Mouse (Mus musculus) hindbrain, embryonic 13.5 days (tissue): ENCODE results near the gene Hoxb6. TPM values are rescaled to one million over a fixed set of nuclear protein-coding genes. Genes with fewer than 3 reads are reported as not detected.

Source experiments
- ATAC-seq: fragments of 200-750 bp; cut with Nextera tagmentation; 2 replicates; pipeline ENCODE4 v1.8.0; 2017; ENCODE audit warnings: moderate TSS enrichment; ENCODE audit not compliant: low FRiP score
- H3K27ac ChIP-seq: fragments of 300-500 bp; sonication (generic); 2 replicates; pipeline ENCODE4 v1.5.1; 2015; ENCODE audit warnings: inconsistent platforms, mild to moderate bottlenecking, moderate library complexity
- H3K27me3 ChIP-seq: fragments of 300-500 bp; sonication (generic); 2 replicates; pipeline ENCODE4 v1.6.1; 2015; ENCODE audit warnings: mild to moderate bottlenecking, inconsistent platforms
- H3K36me3 ChIP-seq: fragments of 300-500 bp; sonication (generic); 2 replicates; pipeline ENCODE4 v1.6.1; 2015; ENCODE audit warnings: mild to moderate bottlenecking, inconsistent platforms
- H3K4me1 ChIP-seq: fragments of 300-500 bp; sonication (generic); replicated peaks from 2 replicates; pipeline ENCODE4 v1.6.1; 2015; ENCODE audit warnings: inconsistent platforms
- H3K4me2 ChIP-seq: fragments of 300-500 bp; sonication (generic); 2 replicates; pipeline ENCODE4 v1.6.1; 2015; ENCODE audit warnings: inconsistent platforms, mild to moderate bottlenecking, moderate library complexity
- H3K4me3 ChIP-seq: fragments of 300-500 bp; sonication (generic); 2 replicates; pipeline ENCODE4 v1.5.1; 2015; ENCODE audit warnings: mild to moderate bottlenecking, inconsistent platforms
- H3K9ac ChIP-seq: fragments of 300-500 bp; sonication (generic); 2 replicates; pipeline ENCODE4 v1.6.1; 2015; ENCODE audit warnings: mild to moderate bottlenecking, inconsistent platforms
- H3K9me3 ChIP-seq: fragments of 300-500 bp; sonication (generic); 2 replicates; pipeline ENCODE4 v1.6.1; 2016; ENCODE audit warnings: inconsistent platforms
- WGBS: fragments of 180-500 bp; shearing (Covaris S2); methylation state at CpG from one replicate; pipeline ENCODE4 v1.1.7; 2015; 5-methylcytosine and 5-hydroxymethylcytosine counted together
- polyA plus RNA-seq: library from polyadenylated mRNA; unstranded; fragments of >200 nt; fragmentation: Nextera tagmentation; extraction: Ambion mirVana; gene quantifications from 2 replicates; pipeline ENCODE4 v1.2.1, GENCODE M21; 2015

The Hoxb6 gene
- polyA plus RNA-seq, 1 experiment from 2014 or later, result 132 TPM

DNA sequence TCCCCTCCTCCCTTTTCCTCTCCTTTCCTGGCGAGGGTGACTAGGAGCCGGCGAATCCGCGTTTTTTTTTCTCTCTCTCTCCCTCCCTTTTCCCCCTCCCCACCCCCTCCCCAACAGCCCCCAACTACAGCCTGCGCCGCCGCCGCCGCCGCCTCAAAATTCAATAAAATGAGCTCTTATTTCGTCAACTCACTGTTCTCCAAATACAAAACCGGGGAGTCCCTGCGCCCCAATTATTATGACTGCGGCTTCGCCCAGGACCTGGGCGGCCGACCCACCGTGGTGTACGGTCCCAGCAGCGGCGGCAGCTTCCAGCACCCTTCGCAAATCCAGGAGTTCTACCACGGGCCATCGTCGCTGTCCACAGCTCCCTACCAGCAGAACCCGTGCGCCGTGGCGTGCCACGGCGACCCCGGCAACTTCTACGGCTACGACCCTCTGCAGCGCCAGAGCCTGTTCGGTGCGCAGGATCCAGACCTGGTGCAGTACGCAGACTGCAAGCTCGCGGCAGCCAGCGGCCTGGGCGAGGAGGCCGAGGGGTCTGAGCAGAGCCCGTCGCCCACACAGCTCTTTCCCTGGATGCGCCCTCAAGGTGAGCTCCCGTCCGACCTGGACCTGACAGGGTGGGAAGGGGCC is 9.4 kb upstream of the Hoxb6 start:
- H3K9ac ChIP-seq, result peak overlapping the region; percentile 84

DNA sequence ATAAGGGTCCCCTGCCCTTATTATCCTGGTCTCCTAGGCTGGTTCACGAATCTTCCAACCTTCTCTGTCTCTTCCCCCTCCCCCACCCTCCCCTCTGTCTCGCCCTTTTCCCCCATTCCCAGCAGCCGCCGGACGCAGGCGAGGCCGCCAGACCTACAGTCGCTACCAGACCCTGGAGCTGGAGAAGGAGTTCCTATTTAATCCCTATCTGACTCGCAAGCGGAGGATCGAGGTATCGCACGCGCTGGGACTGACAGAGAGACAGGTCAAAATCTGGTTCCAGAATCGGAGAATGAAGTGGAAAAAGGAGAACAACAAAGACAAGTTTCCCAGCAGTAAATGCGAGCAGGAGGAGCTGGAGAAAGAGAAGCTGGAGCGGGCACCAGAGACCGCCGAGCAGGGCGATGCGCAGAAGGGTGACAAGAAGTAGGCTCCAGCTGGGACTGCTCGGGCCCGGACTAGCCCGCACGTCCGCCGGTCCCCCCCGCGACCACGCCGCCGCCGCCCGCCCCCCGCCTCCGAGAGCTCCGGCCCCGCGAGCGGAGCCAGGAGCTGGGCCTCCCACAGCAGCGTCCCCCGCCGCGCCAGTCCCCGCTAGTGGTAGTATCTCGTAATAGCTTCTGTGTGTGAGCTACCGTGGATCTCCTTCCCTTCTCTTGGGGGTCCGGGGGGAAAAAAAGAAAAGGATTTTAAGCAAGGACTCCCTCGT is 8.1 kb upstream of the Hoxb6 start:
- Histone ChIP-seq H3K27me3 (peaks cover 95% of the 10 kb centered on the region), H3K4me3 (peak overlapping the region; percentile 48), H3K9ac (peak overlapping the region; percentile 84), H3K4me2 (peak overlapping the region; percentile 54), H3K9me3 (no peaks in the 10 kb centered on the region), H3K27ac (peak overlapping the region; percentile 95), H3K4me1 (peaks cover 3% of the 10 kb centered on the region), H3K36me3 (no peaks in the 10 kb centered on the region)
- WGBS, result under 1% methylated on average over 49 of the region's 49 CpGs
- no peak for ATAC-seq

More for the DNA sequence above, 9.4 kb upstream of the Hoxb6 start:
- Histone ChIP-seq H3K36me3 (no peaks in the 10 kb centered on the region), H3K27ac (peak overlapping the region; percentile 95), H3K27me3 (peaks cover 93% of the 10 kb centered on the region), H3K9me3 (no peaks in the 10 kb centered on the region), H3K4me1 (peaks cover 3% of the 10 kb centered on the region), H3K4me2 (peak overlapping the region; percentile 54), H3K4me3 (peak overlapping the region; percentile 48)
- WGBS, result under 1% methylated on average over 49 of the region's 49 CpGs
- no peak for ATAC-seq

DNA sequence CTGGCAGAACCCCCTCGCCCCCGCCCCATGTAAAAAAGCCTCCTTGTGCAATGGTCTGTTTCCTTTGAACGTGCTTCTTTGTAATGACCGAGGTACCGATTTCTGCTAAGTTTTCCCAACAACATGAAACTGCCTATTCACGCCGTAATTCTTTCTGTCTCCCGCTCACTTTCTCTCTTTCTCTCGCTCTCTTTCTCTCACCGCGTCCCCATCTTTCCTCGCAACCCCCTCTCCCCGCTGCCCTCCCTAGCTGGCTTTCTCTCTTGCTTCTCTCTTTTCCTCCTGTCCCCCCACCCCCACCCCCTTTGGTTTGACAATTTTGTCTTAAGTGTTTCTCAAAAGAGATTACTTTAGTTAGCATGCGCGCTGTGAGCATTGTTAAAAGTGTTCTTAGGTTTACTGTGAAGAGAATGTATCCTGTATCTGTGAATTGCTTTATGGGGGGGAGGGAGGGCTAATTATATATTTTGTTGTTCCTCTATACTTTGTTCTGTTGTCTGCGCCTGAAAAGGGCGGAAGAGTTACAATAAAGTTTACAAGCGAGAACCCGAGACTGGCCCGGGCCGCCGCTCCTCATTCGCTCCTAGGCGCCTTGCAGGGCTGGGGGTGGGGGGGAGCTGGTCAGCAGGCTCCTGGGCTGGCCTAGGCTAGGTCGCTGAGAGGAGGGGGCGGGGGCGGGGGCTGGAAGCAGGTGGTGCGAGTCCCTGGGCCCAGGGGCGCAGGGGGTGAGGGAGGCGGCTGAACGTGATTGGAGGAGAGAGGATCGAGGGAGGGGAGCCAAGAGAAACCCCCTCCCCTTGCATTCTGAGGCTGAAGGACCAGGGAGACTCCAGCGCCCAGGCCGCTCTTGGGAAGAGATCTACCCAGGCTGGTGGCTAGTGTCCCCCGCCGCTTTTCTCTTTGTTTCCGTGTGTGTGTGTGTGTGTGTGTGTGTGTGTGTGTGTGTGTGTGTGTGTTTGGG is 7.2 kb upstream of the Hoxb6 start:
- Histone ChIP-seq H3K4me3 (peak overlapping the region; percentile 48), H3K9me3 (no peaks in the 10 kb centered on the region), H3K27me3 (peaks cover 95% of the 10 kb centered on the region), H3K36me3 (no peaks in the 10 kb centered on the region), H3K9ac (peak overlapping the region; percentile 84), H3K4me1 (peaks cover 3% of the 10 kb centered on the region), H3K27ac (peak overlapping the region; percentile 95), H3K4me2 (peak overlapping the region; percentile 54)
- 2% methylated on average over 36 of the region's 37 CpGs for WGBS
- ATAC-seq, result peak; percentile 67; the same call in 1 of the 2 replicates

DNA sequence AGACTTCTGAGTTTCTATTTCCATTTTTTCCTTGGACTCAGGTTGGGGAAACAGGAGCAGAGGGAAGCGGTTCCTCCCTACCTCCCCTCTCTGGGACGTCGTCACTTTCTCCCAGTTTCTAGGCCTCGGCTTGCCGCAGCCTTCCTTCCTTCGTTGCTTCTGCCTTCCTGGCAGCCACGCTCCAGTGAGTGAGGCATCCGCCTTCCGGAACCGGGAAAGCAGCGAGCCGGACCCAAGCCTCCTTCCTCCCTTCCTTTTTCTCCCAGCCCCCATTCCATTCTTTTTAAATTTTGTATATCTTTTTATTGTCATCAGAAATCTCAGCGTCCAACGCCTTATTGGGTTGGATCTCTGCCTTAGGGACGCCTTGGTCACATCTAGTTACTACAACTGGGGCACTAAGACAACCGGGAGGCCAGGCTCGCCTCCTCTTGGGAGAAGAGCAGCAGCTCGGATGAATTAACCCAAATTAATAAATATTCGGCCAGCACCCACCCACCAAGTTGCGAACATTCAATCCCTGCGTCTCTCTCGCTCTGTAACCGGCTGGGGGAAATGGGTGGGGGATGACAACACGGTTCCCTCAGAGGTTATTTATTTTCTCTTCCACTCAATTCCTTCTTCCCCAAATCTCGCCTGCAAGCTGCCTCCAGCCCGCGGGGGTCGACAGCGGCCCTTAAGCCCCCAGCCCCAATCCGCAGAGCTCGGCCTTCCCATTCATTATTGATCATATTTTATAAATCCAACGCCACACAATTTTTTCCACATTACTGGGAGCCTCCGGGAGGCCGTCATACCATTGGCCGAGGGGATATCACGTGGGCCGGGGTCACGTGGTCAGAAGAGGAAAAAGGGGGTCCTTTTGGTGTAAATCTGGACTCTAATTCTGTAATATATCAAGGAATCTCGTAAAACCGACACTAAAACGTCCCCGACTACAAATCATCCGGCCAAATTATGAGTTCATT is 6.2 kb upstream of the Hoxb6 start, which contains the start of gene Hoxb7:
TSS of gene Hoxb7 (plus strand) at position 853 of the 968 bp plus-strand sequence.
- H3K4me1 ChIP-seq, result peaks cover 3% of the 10 kb centered on the region
- H3K27me3 ChIP-seq, result peaks cover 97% of the 10 kb centered on the region
- peak within 1 kb of the TSS; percentile 54 for H3K4me2 ChIP-seq
- no peak for ATAC-seq
- H3K36me3 ChIP-seq, result no peaks in the 10 kb centered on the region
- no peaks in the 10 kb centered on the region for H3K9me3 ChIP-seq
- H3K9ac ChIP-seq, result peak within 1 kb of the TSS; percentile 84
- under 1% methylated on average over 43 of the region's 43 CpGs for WGBS
- H3K4me3 ChIP-seq, result peak within 1 kb of the TSS; percentile 48
- H3K27ac ChIP-seq, result peak within 1 kb of the TSS; percentile 95

DNA sequence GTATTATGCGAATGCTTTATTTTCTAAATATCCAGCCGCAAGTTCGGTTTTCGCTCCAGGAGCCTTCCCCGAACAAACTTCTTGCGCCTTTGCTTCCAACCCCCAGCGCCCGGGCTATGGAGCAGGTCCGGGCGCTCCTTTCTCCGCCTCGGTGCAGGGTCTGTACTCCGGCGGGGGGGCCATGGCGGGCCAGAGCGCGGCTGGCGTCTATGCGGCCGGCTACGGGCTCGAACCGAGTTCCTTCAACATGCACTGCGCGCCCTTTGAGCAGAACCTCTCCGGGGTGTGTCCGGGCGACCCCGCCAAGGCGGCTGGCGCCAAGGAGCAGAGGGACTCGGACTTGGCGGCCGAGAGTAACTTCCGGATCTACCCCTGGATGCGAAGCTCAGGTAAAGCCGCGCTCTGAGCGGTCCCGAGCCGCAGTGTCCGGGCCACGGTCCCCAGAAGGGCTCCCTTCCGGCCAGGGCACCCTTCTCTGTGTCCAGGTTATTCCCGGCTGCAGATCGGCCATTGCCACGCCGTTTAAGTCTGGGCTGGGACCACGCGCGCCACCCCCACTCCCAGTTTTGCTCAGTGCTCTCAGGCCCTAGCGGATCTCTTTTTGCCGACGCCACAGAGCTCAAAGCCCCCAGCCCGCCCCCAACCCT is 5.4 kb upstream of the Hoxb6 start:
- peaks cover 94% of the 10 kb centered on the region for H3K27me3 ChIP-seq
- under 1% methylated on average over 55 of the region's 55 CpGs for WGBS
- H3K4me1 ChIP-seq, result peaks cover 3% of the 10 kb centered on the region
- H3K4me2 ChIP-seq, result peak overlapping the region; percentile 54
- H3K36me3 ChIP-seq, result no peaks in the 10 kb centered on the region
- peak overlapping the region; percentile 95 for H3K27ac ChIP-seq
- no peak for ATAC-seq
- H3K9ac ChIP-seq, result peak overlapping the region; percentile 84
- no peaks in the 10 kb centered on the region for H3K9me3 ChIP-seq
- peak overlapping the region; percentile 48 for H3K4me3 ChIP-seq

DNA sequence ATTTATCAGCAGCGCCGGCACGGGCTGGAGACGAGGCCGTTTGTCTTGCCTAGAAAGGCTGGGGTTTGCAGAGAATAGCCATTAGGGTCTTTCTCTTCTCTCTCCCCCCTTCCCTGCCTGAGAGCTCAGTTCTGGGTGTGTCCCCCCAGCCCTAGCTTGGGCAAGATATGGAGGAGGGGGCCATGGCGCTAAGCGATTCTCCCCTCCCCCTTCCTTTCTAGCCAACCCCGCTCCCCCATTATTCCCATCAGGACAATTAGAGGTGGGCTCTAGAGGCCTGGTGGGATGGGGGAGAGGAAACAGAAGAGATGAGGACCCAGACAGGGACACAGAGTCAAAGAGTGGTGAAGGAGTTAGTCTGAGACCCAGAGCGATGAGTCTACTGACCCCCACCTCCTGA is 4.9 kb upstream of the Hoxb6 start:
- Histone ChIP-seq H3K27me3 (peaks cover 94% of the 10 kb centered on the region), H3K9me3 (no peaks in the 10 kb centered on the region), H3K27ac (peak overlapping the region; percentile 95), H3K36me3 (no peaks in the 10 kb centered on the region), H3K4me2 (peak overlapping the region; percentile 54), H3K4me3 (peak overlapping the region; percentile 48), H3K4me1 (peaks cover 3% of the 10 kb centered on the region), H3K9ac (peak overlapping the region; percentile 84)
- 0% methylated on average over 9 of the region's 9 CpGs for WGBS
- ATAC-seq, result peak; percentile 23; the same call in 1 of the 2 replicates

DNA sequence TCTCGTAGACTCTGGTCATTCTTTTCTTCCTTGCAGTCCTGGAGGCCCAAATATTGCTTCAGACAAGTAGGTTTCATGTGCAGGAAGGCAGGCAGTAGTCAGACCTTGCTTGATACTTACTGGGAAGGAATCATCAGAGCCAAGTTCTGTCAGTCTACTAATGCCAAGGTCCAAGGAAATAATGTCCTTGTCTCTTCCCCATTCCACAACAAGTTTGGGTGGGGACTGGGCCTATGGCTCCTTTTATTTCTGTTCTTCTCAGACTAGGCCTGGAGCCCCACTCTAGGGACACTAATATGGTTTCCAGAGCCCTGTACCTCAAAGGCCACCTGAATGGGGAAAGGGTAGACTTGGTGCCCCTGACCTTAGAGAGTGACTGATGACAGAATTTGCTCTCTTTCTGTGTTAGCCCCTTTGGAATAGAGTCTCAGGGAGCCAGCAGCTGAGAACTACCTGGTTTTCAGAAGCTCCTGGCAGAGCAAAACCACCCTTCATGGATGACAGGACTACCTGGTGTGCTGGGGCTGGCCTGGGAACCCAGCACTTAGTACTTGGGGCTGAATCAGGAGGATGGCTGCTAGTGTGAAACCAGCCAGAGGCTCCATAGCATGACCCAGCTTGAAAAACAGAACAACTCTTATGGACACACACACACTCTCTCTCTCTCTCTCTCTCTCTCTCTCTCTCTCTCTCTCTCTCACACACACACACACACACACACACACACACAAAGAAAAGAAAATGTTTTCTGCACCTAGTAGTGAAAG is 3.6 kb upstream of the Hoxb6 start:
- Histone ChIP-seq H3K4me3 (peak overlapping the region; percentile 48), H3K27me3 (peaks cover 96% of the 10 kb centered on the region), H3K9me3 (no peaks in the 10 kb centered on the region), H3K9ac (peak overlapping the region; percentile 84), H3K36me3 (no peaks in the 10 kb centered on the region), H3K4me2 (peak overlapping the region; percentile 54), H3K27ac (peak overlapping the region; percentile 95), H3K4me1 (peaks cover 3% of the 10 kb centered on the region)
- 12% methylated on average over 1 of the region's 1 CpGs for WGBS
- ATAC-seq, result no peak

DNA sequence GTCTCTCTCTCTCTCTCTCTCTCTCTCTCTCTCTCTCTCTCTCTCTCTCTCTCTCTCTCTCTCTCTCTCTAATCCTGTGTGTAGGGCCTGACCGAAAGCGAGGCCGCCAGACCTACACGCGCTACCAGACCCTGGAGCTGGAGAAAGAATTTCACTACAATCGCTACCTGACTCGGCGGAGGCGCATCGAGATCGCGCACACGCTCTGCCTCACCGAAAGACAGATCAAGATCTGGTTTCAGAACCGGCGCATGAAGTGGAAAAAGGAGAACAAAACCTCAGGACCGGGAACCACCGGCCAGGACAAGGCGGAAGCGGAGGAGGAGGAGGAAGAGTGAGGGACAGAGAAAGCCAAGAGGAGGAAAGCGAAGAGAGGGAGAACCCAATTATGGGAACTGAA is 3.0 kb upstream of the Hoxb6 start:
- Histone ChIP-seq H3K4me3 (peak overlapping the region; percentile 48), H3K27me3 (peaks cover 96% of the 10 kb centered on the region)
- 2% methylated on average over 21 of the region's 21 CpGs for WGBS

DNA sequence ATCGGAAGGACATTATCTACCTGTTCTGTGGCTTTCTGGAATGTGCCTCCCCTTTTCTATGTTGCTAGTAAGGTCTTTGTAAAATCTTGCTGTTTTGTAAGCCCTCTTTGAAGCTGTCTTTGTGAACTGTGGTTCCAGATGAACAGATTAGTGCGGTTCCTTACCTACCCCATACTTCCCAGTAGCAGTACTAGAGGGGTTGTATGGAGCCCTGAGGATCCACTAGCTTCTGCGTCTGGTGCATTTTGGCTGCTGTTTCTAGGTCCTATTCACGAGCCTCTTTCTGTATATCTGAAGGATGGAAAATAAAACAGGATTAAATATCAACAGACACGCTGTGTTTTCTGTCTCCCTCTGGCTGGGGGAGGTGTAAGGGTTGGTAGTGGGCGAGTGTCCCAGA is 2.4 kb upstream of the Hoxb6 start:
- Histone ChIP-seq H3K4me3 (peak overlapping the region; percentile 48), H3K9ac (peak overlapping the region; percentile 60), H3K4me2 (peak overlapping the region; percentile 54), H3K36me3 (no peaks in the 10 kb centered on the region), H3K27me3 (peaks cover 96% of the 10 kb centered on the region), H3K4me1 (peaks cover 3% of the 10 kb centered on the region; the same call in 1 of the 2 replicates), H3K9me3 (no peaks in the 10 kb centered on the region), H3K27ac (peak overlapping the region; percentile 95)
- ATAC-seq, result no peak
- WGBS, result 13% methylated on average over 6 of the region's 6 CpGs

More for the DNA sequence above, 3.0 kb upstream of the Hoxb6 start:
- Histone ChIP-seq H3K36me3 (no peaks in the 10 kb centered on the region), H3K9me3 (no peaks in the 10 kb centered on the region), H3K9ac (peak overlapping the region; percentile 60), H3K4me2 (peak overlapping the region; percentile 54), H3K4me1 (peaks cover 3% of the 10 kb centered on the region), H3K27ac (peak overlapping the region; percentile 95)
- no peak for ATAC-seq

DNA sequence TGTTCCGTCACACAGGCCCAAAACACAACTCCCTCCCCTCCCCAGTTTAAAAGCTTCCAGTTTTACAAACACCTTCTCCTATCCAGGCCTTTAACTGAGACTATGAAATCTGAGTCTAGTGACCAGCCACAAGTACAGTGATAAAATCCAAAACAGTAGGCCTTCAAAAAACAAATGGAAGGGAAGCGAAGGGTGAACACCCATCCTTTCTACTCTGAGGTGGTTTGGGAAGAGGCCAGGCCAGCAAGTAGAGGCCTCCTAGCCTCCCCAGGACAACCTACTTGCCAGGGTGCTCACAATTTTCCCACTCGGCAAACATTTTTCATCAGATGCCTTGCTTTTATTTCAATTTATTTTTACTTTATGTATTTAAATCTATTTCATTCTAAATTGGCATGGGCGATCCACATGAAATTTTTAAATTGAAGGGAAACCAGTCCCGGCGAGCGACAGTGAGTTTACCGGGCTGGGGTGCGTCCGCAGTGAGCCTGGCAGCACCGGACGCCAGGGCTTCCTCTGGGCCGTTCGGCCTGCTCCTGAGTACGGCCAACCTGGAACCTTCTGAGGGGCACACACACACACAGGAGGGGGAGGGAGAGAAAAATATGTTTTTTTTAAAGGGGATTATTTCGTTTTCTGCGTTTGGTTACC is 1.4 kb upstream of the Hoxb6 start:
- peak overlapping the region; percentile 65 for H3K9ac ChIP-seq
- no peaks in the 10 kb centered on the region for H3K9me3 ChIP-seq
- 5% methylated on average over 17 of the region's 17 CpGs for WGBS
- H3K36me3 ChIP-seq, result no peaks in the 10 kb centered on the region
- peaks cover 96% of the 10 kb centered on the region for H3K27me3 ChIP-seq
- H3K4me3 ChIP-seq, result peak overlapping the region; percentile 57
- H3K4me2 ChIP-seq, result peak overlapping the region; percentile 54
- H3K4me1 ChIP-seq, result 0 out of 2 replicates have a peak, but pooled peaks cover 3% of the 10 kb centered on the region
- H3K27ac ChIP-seq, result peak overlapping the region; percentile 95
- ATAC-seq, result no peak
